Mouse (Mus musculus) midbrain, embryonic 14.5 days (tissue): ENCODE data around the gene Sgcd. TPM values are rescaled to one million over a fixed set of nuclear protein-coding genes. Genes with fewer than 3 reads are reported as not detected.
A peak's percentile ranks its signal among the peaks of the same experiment; 100 is the strongest.

ENCODE experiments used
- ATAC-seq: fragments of 200-750 bp; cut with Nextera tagmentation; 2 replicates; pipeline ENCODE4 v1.8.0; 2017; ENCODE audit warnings: moderate number of reproducible peaks, moderate library complexity; ENCODE audit not compliant: low FRiP score, low TSS enrichment
- DNase-seq: peaks from one replicate; pipeline ENCODE4 v3.0.0-alpha.2; 2015
- H3K27ac ChIP-seq: fragments of 300-500 bp; sonication (generic); replicated peaks from 2 replicates; pipeline ENCODE4 v1.5.1; 2014; ENCODE audit warnings: mild to moderate bottlenecking, low read depth, low read length, moderate library complexity
- H3K27me3 ChIP-seq: fragments of 300-500 bp; sonication (generic); 2 replicates; pipeline ENCODE4 v1.6.1; 2014; ENCODE audit warnings: low read length, control low read depth, mixed read lengths; ENCODE audit not compliant: control insufficient read depth, insufficient read depth
- H3K36me3 ChIP-seq: fragments of 300-500 bp; sonication (generic); 2 replicates; pipeline ENCODE4 v1.6.1; 2014; ENCODE audit warnings: low read length, control low read depth; ENCODE audit not compliant: control insufficient read depth, insufficient read depth
- H3K4me1 ChIP-seq: fragments of 300-500 bp; sonication (generic); 2 replicates; pipeline ENCODE4 v1.6.1; 2014; ENCODE audit warnings: mild to moderate bottlenecking, antibody characterized with exemption, low read length, control low read depth; ENCODE audit not compliant: control insufficient read depth, insufficient read depth
- H3K4me2 ChIP-seq: fragments of 300-500 bp; sonication (generic); 2 replicates; pipeline ENCODE4 v1.6.1; 2014; ENCODE audit warnings: mild to moderate bottlenecking, low read length, moderate library complexity
- H3K4me3 ChIP-seq: fragments of 300-500 bp; sonication (generic); replicated peaks from 2 replicates; pipeline ENCODE4 v1.5.1; 2014; ENCODE audit warnings: low read depth, low read length
- H3K9ac ChIP-seq: fragments of 300-500 bp; sonication (generic); replicated peaks from 2 replicates; pipeline ENCODE4 v1.6.1; 2014; ENCODE audit warnings: mild to moderate bottlenecking, low read length, moderate library complexity
- H3K9me3 ChIP-seq: fragments of 300-500 bp; sonication (generic); 2 replicates; pipeline ENCODE4 v1.6.1; 2016; ENCODE audit warnings: low read length, control low read depth, mixed read lengths; ENCODE audit not compliant: control insufficient read depth
- WGBS: fragments of 180-500 bp; shearing (Covaris S2); extraction: QIAGEN DNeasy Blood & Tissue Kit; methylation state at CpG from one replicate; pipeline ENCODE4 v1.1.7; 2014; 5-methylcytosine and 5-hydroxymethylcytosine counted together
- polyA plus RNA-seq: library from polyadenylated mRNA; unstranded; fragments of >200 nt; fragmentation: Nextera tagmentation; extraction: Ambion mirVana; gene quantifications from 2 replicates; pipeline ENCODE4 v1.2.1, GENCODE M21; 2014

Gene Sgcd
- polyA plus RNA-seq, 1 experiment from 2014 or later = 4.5 TPM

DNA sequence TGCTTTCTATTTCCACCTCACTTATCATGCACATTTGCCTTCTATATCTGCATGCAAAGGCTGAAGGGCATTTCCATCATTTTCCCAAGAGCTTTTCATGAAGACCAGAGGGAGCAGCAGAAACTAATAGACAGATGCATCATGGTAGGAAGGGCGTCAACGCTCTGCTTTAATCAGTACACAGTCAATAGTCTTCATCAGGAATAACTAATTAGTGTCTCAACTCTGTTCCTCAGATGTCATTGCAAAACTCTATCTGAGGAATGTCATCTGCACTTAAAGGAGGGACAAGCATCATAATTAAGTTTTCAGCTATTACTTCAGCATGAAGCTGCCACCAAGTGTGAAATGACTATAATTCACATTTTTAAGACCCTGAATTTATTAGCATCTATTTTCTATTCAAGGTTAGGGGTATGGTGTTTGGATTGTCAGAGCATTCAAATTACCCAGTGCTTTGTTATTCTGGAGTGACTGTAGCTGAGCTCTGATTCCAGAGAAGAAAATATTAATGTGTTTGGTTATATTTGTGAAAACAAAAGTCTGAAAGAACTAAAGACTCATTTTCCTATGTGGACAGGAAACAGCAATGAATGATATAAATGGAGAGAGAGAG lies 918.9 kb downstream of the Sgcd start:
- 78% methylated on average over 2 of the region's 2 CpGs for whole genome bisulfite sequencing
- ATAC-seq (no peak), DNase-seq (no peak)
- no peak overlapping the region for H3K4me3 ChIP-seq
- H3K27me3 ChIP-seq = no peaks in the 10 kb centered on the region
- H3K27ac ChIP-seq = no peak overlapping the region
- H3K4me2 ChIP-seq = no peak overlapping the region
- no peaks in the 10 kb centered on the region for H3K4me1 ChIP-seq
- H3K9me3 ChIP-seq = no peaks in the 10 kb centered on the region
- H3K9ac ChIP-seq = no peak overlapping the region
- no peaks in the 10 kb centered on the region for H3K36me3 ChIP-seq

GRCm38 (mm10) chr11:47063690-47064089 lies 925.1 kb downstream of the Sgcd start:
- H3K36me3 ChIP-seq = no peaks in the 10 kb centered on the region
- no peaks in the 10 kb centered on the region for H3K4me1 ChIP-seq
- WGBS = 80% methylated on average over 4 of the region's 4 CpGs
- DNase-seq (no peak), ATAC-seq (no peak)
- H3K4me2 ChIP-seq = no peak overlapping the region
- no peak overlapping the region for H3K4me3 ChIP-seq
- no peak overlapping the region for H3K9ac ChIP-seq
- no peak overlapping the region for H3K27ac ChIP-seq
- no peaks in the 10 kb centered on the region for H3K27me3 ChIP-seq
- H3K9me3 ChIP-seq = no peaks in the 10 kb centered on the region

DNA sequence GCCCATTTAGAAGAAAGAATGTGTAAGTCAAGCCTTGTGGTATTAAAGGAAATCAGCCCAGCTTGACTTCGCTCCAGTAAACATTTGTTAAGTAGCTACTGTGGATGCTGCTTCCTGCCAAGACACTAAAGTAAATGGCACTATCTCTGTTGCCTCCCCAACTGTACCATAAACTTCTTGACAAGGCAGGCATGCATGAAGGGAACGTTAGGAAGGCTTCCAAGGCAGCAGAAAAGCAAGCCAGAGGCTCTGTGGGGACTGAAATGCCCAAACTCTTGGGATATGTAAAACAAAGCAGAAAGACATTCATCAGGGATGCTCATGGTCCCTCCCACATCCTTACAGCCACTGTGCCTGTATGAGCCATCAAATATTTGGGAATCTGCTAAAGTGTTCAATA lies 938.4 kb downstream of the Sgcd start:
- WGBS = 62% methylated on average over 2 of the region's 2 CpGs
- DNase-seq (no peak), ATAC-seq (no peak)
- Histone ChIP-seq H3K9me3 (no peaks in the 10 kb centered on the region), H3K27ac (no peak overlapping the region), H3K9ac (no peak overlapping the region), H3K4me2 (no peak overlapping the region), H3K27me3 (no peaks in the 10 kb centered on the region), H3K4me1 (no peaks in the 10 kb centered on the region), H3K4me3 (no peak overlapping the region), H3K36me3 (no peaks in the 10 kb centered on the region)

GRCm38 (mm10) chr11:47049756-47050155 lies 939.0 kb downstream of the Sgcd start:
- WGBS = 85% methylated on average over 4 of the region's 4 CpGs
- Histone ChIP-seq H3K4me1 (no peaks in the 10 kb centered on the region), H3K36me3 (no peaks in the 10 kb centered on the region), H3K9me3 (no peaks in the 10 kb centered on the region), H3K4me2 (no peak overlapping the region), H3K27me3 (no peaks in the 10 kb centered on the region), H3K27ac (no peak overlapping the region), H3K4me3 (no peak overlapping the region), H3K9ac (no peak overlapping the region)
- ATAC-seq = no peak
- DNase-seq = no peak

GRCm38 (mm10) chr11:47032318-47032717 lies 956.5 kb downstream of the Sgcd start:
- no peaks in the 10 kb centered on the region for H3K27me3 ChIP-seq
- ATAC-seq (no peak), DNase-seq (no peak)
- no peaks in the 10 kb centered on the region for H3K9me3 ChIP-seq
- no peak overlapping the region for H3K27ac ChIP-seq
- WGBS = 87% methylated on average over 5 of the region's 5 CpGs
- no peaks in the 10 kb centered on the region for H3K4me1 ChIP-seq
- H3K9ac ChIP-seq = no peak overlapping the region
- H3K36me3 ChIP-seq = no peaks in the 10 kb centered on the region
- no peak overlapping the region for H3K4me3 ChIP-seq
- no peak overlapping the region for H3K4me2 ChIP-seq

GRCm38 (mm10) chr11:47020874-47021273 lies 967.9 kb downstream of the Sgcd start:
- Histone ChIP-seq H3K36me3 (no peaks in the 10 kb centered on the region), H3K27ac (no peak overlapping the region), H3K9me3 (no peaks in the 10 kb centered on the region), H3K4me2 (no peak overlapping the region), H3K4me3 (no peak overlapping the region), H3K9ac (no peak overlapping the region), H3K4me1 (no peaks in the 10 kb centered on the region), H3K27me3 (no peaks in the 10 kb centered on the region)
- no peak for DNase-seq
- ATAC-seq = no peak
- WGBS = 67% methylated on average over 6 of the region's 6 CpGs

GRCm38 (mm10) chr11:47018139-47018538 lies 970.6 kb downstream of the Sgcd start:
- H3K4me2 ChIP-seq = no peak overlapping the region
- no peak overlapping the region for H3K4me3 ChIP-seq
- 25% methylated on average over 2 of the region's 2 CpGs for WGBS
- no peak overlapping the region for H3K9ac ChIP-seq
- H3K36me3 ChIP-seq = no peaks in the 10 kb centered on the region
- no peak overlapping the region for H3K27ac ChIP-seq
- no peaks in the 10 kb centered on the region for H3K9me3 ChIP-seq
- no peaks in the 10 kb centered on the region for H3K27me3 ChIP-seq
- ATAC-seq (peak; percentile 63; the same call in 1 of the 2 replicates), DNase-seq (peak; percentile 68)
- H3K4me1 ChIP-seq = no peaks in the 10 kb centered on the region

DNA sequence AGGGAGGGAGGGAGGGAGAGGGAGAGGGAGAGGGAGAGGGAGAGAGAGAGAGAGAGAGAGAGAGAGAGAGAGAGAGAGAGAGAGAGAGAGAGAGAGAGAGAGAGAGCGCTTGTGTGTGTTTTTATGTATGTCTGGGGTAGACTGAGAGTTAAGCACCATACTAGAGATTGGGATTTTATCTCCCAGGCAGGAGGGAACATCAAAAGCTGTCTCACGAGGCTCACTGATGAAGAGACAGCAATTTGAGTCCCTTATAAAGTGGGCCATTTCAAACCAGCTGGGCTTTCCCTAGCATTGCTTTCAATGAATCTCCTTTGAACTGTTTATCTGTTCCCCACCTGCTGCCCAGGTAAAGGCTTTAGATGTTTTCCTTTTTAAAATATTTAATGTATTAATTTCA lies 973.1 kb downstream of the Sgcd start:
- Histone ChIP-seq H3K27me3 (no peaks in the 10 kb centered on the region), H3K4me1 (no peaks in the 10 kb centered on the region), H3K9me3 (no peaks in the 10 kb centered on the region), H3K9ac (no peak overlapping the region), H3K27ac (no peak overlapping the region), H3K4me3 (no peak overlapping the region), H3K4me2 (no peak overlapping the region), H3K36me3 (no peaks in the 10 kb centered on the region)
- peak; percentile 14 for DNase-seq
- whole genome bisulfite sequencing = 68% methylated on average over 2 of the region's 2 CpGs
- ATAC-seq = no peak

- no peaks in the 10 kb centered on the region for H3K27me3 ChIP-seq
- H3K4me2 ChIP-seq = no peak overlapping the region
- H3K4me1 ChIP-seq = no peaks in the 10 kb centered on the region
- no peak overlapping the region for H3K4me3 ChIP-seq
- H3K36me3 ChIP-seq = no peaks in the 10 kb centered on the region
- DNase-seq (no peak), ATAC-seq (no peak)
- H3K9me3 ChIP-seq = no peaks in the 10 kb centered on the region
- no peak overlapping the region for H3K27ac ChIP-seq
- no peak overlapping the region for H3K9ac ChIP-seq
These were observed 974.5 kb downstream of the Sgcd start for GRCm38 (mm10) chr11:47014278-47014677.
